Mouse (Mus musculus) E14TG2a.4 (cell line): ENCODE results near the gene Cnmd.

Source experiments
- CTCF ChIP-seq: conservative IDR thresholded peaks from 2 replicates; pipeline ENCODE4 v1.5.1; 2014; ENCODE audit warnings: low read length
- NANOG ChIP-seq: IDR thresholded peaks from 2 replicates; pipeline ENCODE4 v1.6.1; 2014; ENCODE audit warnings: borderline replicate concordance, low read length, mixed read lengths
- POU5F1 ChIP-seq: IDR thresholded peaks from 2 replicates; pipeline ENCODE4 v1.6.1; 2014; ENCODE audit warnings: low read length, borderline replicate concordance

GRCm38 (mm10) chr14:79632330-79632729, 29.6 kb downstream of the Cnmd start:
- TF ChIP-seq CTCF (no peak), NANOG (no peak), POU5F1 (no peak)
